Mouse (Mus musculus) liver, postnatal 0 days (tissue): ENCODE results near the gene Cnot6l. TPM values are rescaled to one million over a fixed set of nuclear protein-coding genes. Genes with fewer than 3 reads are reported as not detected.

Experiments
- ATAC-seq: fragments of 200-750 bp; cut with Nextera tagmentation; 2 replicates; pipeline ENCODE4 v1.8.0; 2017; ENCODE audit warnings: mild to moderate bottlenecking, moderate library complexity
- DNase-seq: peaks from one replicate; pipeline ENCODE4 v3.0.0-alpha.2; 2016
- H3K27ac ChIP-seq: fragments of 300-500 bp; sonication (generic); 2 replicates; pipeline ENCODE4 v1.5.1; 2014; ENCODE audit warnings: antibody characterized with exemption, moderate library complexity, mild to moderate bottlenecking, low read depth
- H3K27me3 ChIP-seq: fragments of 300-500 bp; sonication (generic); 2 replicates; pipeline ENCODE4 v1.6.1; 2014; ENCODE audit warnings: low read length, control low read depth, mixed read lengths; ENCODE audit not compliant: insufficient read depth
- H3K36me3 ChIP-seq: fragments of 300-500 bp; sonication (generic); replicated peaks from 2 replicates; pipeline ENCODE4 v1.6.1; 2014; ENCODE audit warnings: mild to moderate bottlenecking, control low read depth, low read length, moderate library complexity, mixed read lengths; ENCODE audit not compliant: insufficient read depth
- H3K4me1 ChIP-seq: fragments of 300-500 bp; sonication (generic); 2 replicates; pipeline ENCODE4 v1.6.1; 2014; ENCODE audit warnings: antibody characterized with exemption, mild to moderate bottlenecking, control low read depth; ENCODE audit not compliant: insufficient read depth
- H3K4me2 ChIP-seq: fragments of 300-500 bp; sonication (generic); 2 replicates; pipeline ENCODE4 v1.6.1; 2014; ENCODE audit warnings: low read depth, mild to moderate bottlenecking, low read length, moderate library complexity, mixed read lengths
- H3K4me3 ChIP-seq: fragments of 300-500 bp; sonication (generic); 2 replicates; pipeline ENCODE4 v1.5.1; 2014; ENCODE audit warnings: low read depth, low read length
- H3K9ac ChIP-seq: fragments of 300-500 bp; sonication (generic); replicated peaks from 2 replicates; pipeline ENCODE4 v1.6.1; 2014; ENCODE audit warnings: mild to moderate bottlenecking, moderate library complexity
- H3K9me3 ChIP-seq: fragments of 300-500 bp; sonication (generic); 2 replicates; pipeline ENCODE4 v1.6.1; 2016; ENCODE audit warnings: mild to moderate bottlenecking, control low read depth, low read length, mixed read lengths
- CTCF ChIP-seq: sonication (generic); IDR thresholded peaks from 2 replicates; pipeline ENCODE4 v1.5.1; 2016; ENCODE audit warnings: antibody characterized with exemption, low read depth
- EP300 ChIP-seq: IDR thresholded peaks from 2 replicates; pipeline ENCODE4 v1.6.1; 2016; ENCODE audit warnings: antibody characterized with exemption, low read depth, mild to moderate bottlenecking
- WGBS: fragments of 180-500 bp; shearing (Covaris S2); extraction: QIAGEN DNeasy Blood & Tissue Kit; methylation state at CpG from one replicate; pipeline ENCODE4 v1.1.7; 2014; ENCODE audit not compliant: insufficient replicate concordance; 5-methylcytosine and 5-hydroxymethylcytosine counted together
- polyA plus RNA-seq: library from polyadenylated mRNA; unstranded; fragments of >200 nt; fragmentation: Nextera tagmentation; extraction: Ambion mirVana; gene quantifications from 2 replicates; pipeline ENCODE4 v1.2.1, GENCODE M21; 2015

The Cnot6l gene
- polyA plus RNA-seq, 1 experiment from 2014 or later: 12.6 TPM

GRCm38 (mm10) chr5:96036125-96036672, 127.8 kb downstream of the Cnot6l start:
- Histone ChIP-seq H3K27me3 (no peaks in the 10 kb centered on the region), H3K9ac (no peak overlapping the region), H3K4me3 (no peak overlapping the region), H3K4me1 (no peaks in the 10 kb centered on the region), H3K4me2 (no peak overlapping the region), H3K27ac (no peak overlapping the region), H3K36me3 (no peaks in the 10 kb centered on the region), H3K9me3 (no peaks in the 10 kb centered on the region)
- DNase-seq (no peak), ATAC-seq (no peak)
- WGBS: 64% methylated on average over 7 of the region's 7 CpGs
- TF ChIP-seq CTCF (peak; percentile 44), EP300 (no peak)

DNA sequence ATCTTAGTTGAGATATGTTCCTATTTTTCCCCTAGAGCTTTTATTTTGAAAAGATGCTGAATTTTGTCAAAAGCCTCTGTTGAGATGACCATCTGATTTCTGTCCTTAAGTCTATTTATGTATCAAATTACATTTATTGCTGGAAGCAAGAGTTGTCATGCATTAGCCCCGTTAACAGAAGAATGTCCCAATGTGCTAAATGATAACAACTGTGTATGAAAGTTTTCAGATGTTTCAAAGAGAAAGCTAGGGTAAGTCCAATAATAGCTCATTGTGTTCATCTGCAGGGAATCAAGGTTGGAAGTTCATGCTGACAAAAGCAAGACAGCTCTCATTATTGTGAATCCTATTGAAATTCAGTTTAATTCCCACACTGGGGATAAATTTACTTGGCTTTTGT, 129.9 kb downstream of the Cnot6l start:
- TF ChIP-seq CTCF (no peak), EP300 (no peak)
- no peak for ATAC-seq
- no peaks in the 10 kb centered on the region for H3K4me1 ChIP-seq
- WGBS: 69% methylated on average over 1 of the region's 1 CpGs
- H3K27ac ChIP-seq: no peak overlapping the region
- no peaks in the 10 kb centered on the region for H3K27me3 ChIP-seq
- H3K4me2 ChIP-seq: no peak overlapping the region
- no peak overlapping the region for H3K9ac ChIP-seq
- H3K4me3 ChIP-seq: no peak overlapping the region
- no peaks in the 10 kb centered on the region for H3K36me3 ChIP-seq
- no peak for DNase-seq
- H3K9me3 ChIP-seq: no peaks in the 10 kb centered on the region

DNA sequence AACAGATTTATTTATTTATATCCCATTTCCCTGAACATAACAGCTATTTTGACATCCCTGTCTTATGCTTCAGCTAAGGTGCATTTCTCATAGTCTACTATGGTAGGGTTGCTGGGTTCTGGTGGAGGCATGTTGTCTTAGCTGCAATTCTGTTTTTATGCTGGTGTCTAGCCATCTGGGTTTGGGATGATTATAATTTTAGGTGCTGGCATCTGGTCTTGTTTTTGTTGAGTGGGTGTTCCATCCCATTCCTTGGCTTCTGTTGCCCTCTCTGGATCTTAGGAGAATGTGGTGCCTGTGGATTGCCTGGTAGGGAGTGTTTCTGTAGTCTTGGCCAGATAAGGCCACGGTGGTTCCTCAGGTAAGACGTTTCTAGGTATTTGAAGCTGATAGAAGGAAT, 134.2 kb downstream of the Cnot6l start:
- Histone ChIP-seq H3K4me2 (no peak overlapping the region), H3K9me3 (no peaks in the 10 kb centered on the region), H3K27me3 (no peaks in the 10 kb centered on the region), H3K36me3 (no peaks in the 10 kb centered on the region), H3K27ac (no peak overlapping the region), H3K4me3 (no peak overlapping the region), H3K4me1 (no peaks in the 10 kb centered on the region), H3K9ac (no peak overlapping the region)
- WGBS: 72% methylated on average over 2 of the region's 2 CpGs
- DNase-seq (no peak), ATAC-seq (no peak)
- no peak for TF ChIP-seq EP300
- no peak for TF ChIP-seq CTCF

Other genes with a start within 250 kb of the Cnot6l start
- 0.09 and 0.18 TPM in 2 replicates for gene Cxcl13, start 207.2 kb downstream of the Cnot6l start, polyA plus RNA-seq
- gene Mrpl1, start 45.3 kb upstream of the Cnot6l start, polyA plus RNA-seq: 14.6 and 15.1 TPM in 2 replicates
- 0.41 and 0.44 TPM in 2 replicates for gene Fras1, start 209.8 kb upstream of the Cnot6l start, polyA plus RNA-seq